Mouse (Mus musculus) Patski (cell line): ENCODE data around the gene Fam122c. TPM values are rescaled to one million over a fixed set of nuclear protein-coding genes. Genes with fewer than 3 reads are reported as not detected.

Source experiments
- ATAC-seq: fragments of 100-300 bp; one replicate; pipeline ENCODE4 v1.8.0; 2021
- CTCF ChIA-PET: fragments of 350-600 bp; sonication (Branson Sonifier 250); formaldehyde crosslinking; loops from one replicate; lab custom pipeline; 2022; ENCODE audit warnings: inconsistent platforms; lab: Charles Lee
- POLR2A ChIA-PET: fragments of 350-600 bp; sonication (Branson Sonifier 250); formaldehyde crosslinking; loops from one replicate; lab custom pipeline; 2022; ENCODE audit warnings: antibody characterized with exemption, inconsistent platforms; lab: Charles Lee
- DNase-seq: peaks from one replicate; pipeline ENCODE4 v3.0.0-alpha.2; 2011; ENCODE audit warnings: low read depth, low spot score
- H3K27me3 ChIP-seq: fragments of 371-371 bp; one replicate; pipeline ENCODE4 v1.5.1; 2021
- CTCF ChIP-seq: fragments of 100-300 bp; IDR thresholded peaks from one replicate; pipeline ENCODE4 v1.5.1; 2021
- in situ Hi-C: fragments of 300-500 bp; cut with MboI; formaldehyde crosslinking; loops from 3 replicates; pipeline ENCODE4 v1.11.1; 2018; ENCODE audit warnings: low pct_unique_long_range_greater_than_20kb, mixed read lengths
- polyA plus RNA-seq: library from polyadenylated mRNA; unstranded; gene quantifications from one replicate; pipeline ENCODE4 v1.2.3, GENCODE M21; 2021

Fam122c gene
- polyA plus RNA-seq, 1 experiment from 2014 or later, result not detected

- in situ Hi-C loops, result no loop called here
- ATAC-seq (peak; percentile 55), DNase-seq (no peak)
- ChIA-PET CTCF (no interaction called here), POLR2A (no interaction called here)
- H3K27me3 ChIP-seq, result peaks cover 42% of the 10 kb centered on the region
- no peak for TF ChIP-seq CTCF
These were observed 96.5 kb downstream of the Fam122c start for GRCm38 (mm10) chrX:53369534-53370365.

DNA sequence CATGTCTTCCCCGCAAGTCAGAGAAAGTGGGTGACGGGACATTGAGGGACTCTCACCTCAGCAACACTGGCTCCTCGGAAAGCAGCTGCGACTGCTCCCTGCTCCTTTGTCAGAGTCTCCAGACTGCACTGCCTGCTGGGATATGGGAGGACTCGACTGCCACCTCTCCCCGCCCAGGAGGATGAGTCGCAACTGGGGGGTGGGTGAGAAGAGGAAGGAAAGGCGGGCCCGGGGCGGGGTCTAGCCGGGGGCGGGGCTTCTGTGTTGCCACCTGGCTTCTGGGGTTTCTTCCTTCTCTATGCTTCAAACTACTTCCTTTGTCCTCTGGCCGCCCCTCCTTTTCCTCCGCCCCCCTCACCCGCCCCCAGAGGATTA, 97.1 kb downstream of the Fam122c start, which contains the start of gene Mospd1:
TSS of gene Mospd1 (minus strand) at position 137 of the 375 bp plus-strand sequence.
- no peak for TF ChIP-seq CTCF
- ChIA-PET POLR2A (no interaction called here), CTCF (no interaction called here)
- DNase-seq, result peak; percentile 28
- in situ Hi-C loops, result no loop called here
- peaks cover 38% of the 10 kb centered on the region for H3K27me3 ChIP-seq
- ATAC-seq, result peak; percentile 94

Other genes with a start within 250 kb of the Fam122c start
- 0.12 TPM for gene Plac1, start 33.3 kb upstream of the Fam122c start, polyA plus RNA-seq
- gene Fam122b, start 3.6 kb upstream of the Fam122c start, polyA plus RNA-seq, result 4.1 TPM
- 22.5 TPM for gene Mospd1, start 97.1 kb downstream of the Fam122c start, polyA plus RNA-seq
- gene Etd, start 161.5 kb downstream of the Fam122c start, polyA plus RNA-seq, result not detected